Mouse (Mus musculus) small intestine, adult 2 months (tissue): ENCODE results near the gene Bicdl2. TPM values are rescaled to one million over a fixed set of nuclear protein-coding genes. Genes with fewer than 3 reads are reported as not detected.

Experiments
- H3K27ac ChIP-seq: fragments of 200-500 bp; 2 replicates; pipeline ENCODE4 v1.5.1; 2012; ENCODE audit warnings: low read depth, low read length, control low read depth, inconsistent platforms; ENCODE audit not compliant: insufficient read depth
- H3K27me3 ChIP-seq: fragments of 200-500 bp; 2 replicates; pipeline ENCODE4 v1.6.1; 2012; ENCODE audit warnings: mild to moderate bottlenecking, moderate library complexity, low read length, inconsistent platforms; ENCODE audit not compliant: control insufficient read depth, insufficient read depth
- H3K36me3 ChIP-seq: fragments of 200-500 bp; 2 replicates; pipeline ENCODE4 v1.6.1; 2012; ENCODE audit warnings: mild to moderate bottlenecking, low read length, control low read depth, inconsistent platforms; ENCODE audit not compliant: control insufficient read depth, insufficient read depth
- H3K4me1 ChIP-seq: fragments of 200-500 bp; 2 replicates; pipeline ENCODE4 v1.6.1; 2012; ENCODE audit warnings: low read length, inconsistent platforms, mixed read lengths; ENCODE audit not compliant: control insufficient read depth, insufficient read depth, insufficient read length
- H3K4me3 ChIP-seq: fragments of 200-500 bp; 2 replicates; pipeline ENCODE4 v1.5.1; 2012; ENCODE audit warnings: low read depth, mild to moderate bottlenecking, control low read depth, inconsistent platforms, low read length, moderate library complexity
- CTCF ChIP-seq: fragments of 200-500 bp; IDR thresholded peaks from 2 replicates; pipeline ENCODE4 v1.5.1; 2012; ENCODE audit warnings: low read depth, mild to moderate bottlenecking, control low read depth, inconsistent platforms, low read length, moderate library complexity, mixed read lengths; ENCODE audit not compliant: insufficient replicate concordance, insufficient read length; ENCODE audit errors: extremely low read depth
- POLR2A ChIP-seq: fragments of 200-500 bp; IDR thresholded peaks from 2 replicates; pipeline ENCODE4 v1.6.1; 2012; ENCODE audit warnings: low read depth, mild to moderate bottlenecking, control low read depth, inconsistent platforms, low read length, moderate library complexity
- WGBS: fragments of 180-500 bp; shearing (Covaris S2); methylation state at CpG from one replicate; pipeline ENCODE4 v1.1.7; 2018; 5-methylcytosine and 5-hydroxymethylcytosine counted together
- polyA plus RNA-seq: library from polyadenylated mRNA; depleted of rRNA; stranded (reverse); fragments of >200 nt; gene quantifications from 2 replicates; pipeline ENCODE4 v1.2.3, GENCODE M21; 2012; rRNA removed

Gene Bicdl2
- polyA plus RNA-seq, 1 experiment: 6.0 TPM

DNA sequence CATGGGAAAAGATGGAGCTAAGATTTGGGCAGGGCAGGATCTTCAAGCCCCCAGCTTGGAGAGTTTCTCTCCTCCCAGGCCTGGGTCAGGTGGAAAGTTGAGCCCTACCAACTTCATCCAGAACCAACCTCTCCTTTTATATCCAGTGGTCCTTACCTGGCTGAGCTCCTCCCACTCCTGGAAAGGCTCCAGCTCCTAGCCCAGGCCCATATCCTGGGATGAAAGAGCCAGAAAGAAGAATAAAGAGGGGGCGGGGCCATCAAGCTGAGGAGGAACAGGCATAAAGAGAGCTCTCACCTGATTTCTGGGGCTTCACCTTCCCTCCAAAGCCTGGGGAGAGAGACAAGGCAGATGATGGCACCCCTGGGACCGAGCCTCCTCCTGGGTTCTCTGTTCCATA is 56.7 kb downstream of the Bicdl2 start:
- WGBS: 83% methylated on average over 2 of the region's 2 CpGs
- TF ChIP-seq CTCF (no peak), POLR2A (no peak)
- no peaks in the 10 kb centered on the region for H3K27me3 ChIP-seq

More for the DNA sequence above, 56.7 kb downstream of the Bicdl2 start:
- Histone ChIP-seq H3K27ac (no peak overlapping the region), H3K4me3 (no peak overlapping the region), H3K36me3 (no peaks in the 10 kb centered on the region), H3K4me1 (peaks cover 13% of the 10 kb centered on the region)

Other genes starting within 250 kb of the Bicdl2 start
- gene Vmn2r117, start 180.8 kb upstream of the Bicdl2 start, polyA plus RNA-seq: not detected in 2 replicates
- 6.4 and 7.8 TPM in 2 replicates for gene Zfp213, start 96.3 kb upstream of the Bicdl2 start, polyA plus RNA-seq
- gene Zfp13, start 61.0 kb upstream of the Bicdl2 start, polyA plus RNA-seq: 5.4 and 6.8 TPM in 2 replicates
- not detected in 2 replicates for gene Zscan10, start 59.6 kb upstream of the Bicdl2 start, polyA plus RNA-seq
- 1.5 and 1.6 TPM in 2 replicates for gene Mmp25, start 15.2 kb upstream of the Bicdl2 start, polyA plus RNA-seq
- 106 and 251 TPM in 2 replicates for gene Hcfc1r1, start 13.1 kb downstream of the Bicdl2 start, polyA plus RNA-seq
- gene Thoc6, start 13.4 kb downstream of the Bicdl2 start, polyA plus RNA-seq: 12.4 and 19.8 TPM in 2 replicates
- gene Tnfrsf12a, start 17.0 kb downstream of the Bicdl2 start, polyA plus RNA-seq: 27.9 and 30.9 TPM in 2 replicates
- 0.10 and 0.95 TPM in 2 replicates for gene Cldn6, start 18.7 kb downstream of the Bicdl2 start, polyA plus RNA-seq
- gene Cldn9, start 23.5 kb downstream of the Bicdl2 start, polyA plus RNA-seq: 0.10 and 1.5 TPM in 2 replicates
- gene 1520401A03Rik, start 62.3 kb downstream of the Bicdl2 start, polyA plus RNA-seq: not detected in 2 replicates
- gene Pkmyt1, start 65.8 kb downstream of the Bicdl2 start, polyA plus RNA-seq: 25.0 and 42.3 TPM in 2 replicates
- 112 and 152 TPM in 2 replicates for gene Paqr4, start 80.4 kb downstream of the Bicdl2 start, polyA plus RNA-seq
- 1.5 and 2.9 TPM in 2 replicates for gene Kremen2, start 85.3 kb downstream of the Bicdl2 start, polyA plus RNA-seq
- 16.5 and 34.1 TPM in 2 replicates for gene Flywch1, start 111.1 kb downstream of the Bicdl2 start, polyA plus RNA-seq
- 6.3 and 6.6 TPM in 2 replicates for gene Flywch2, start 125.6 kb downstream of the Bicdl2 start, polyA plus RNA-seq
- gene Srrm2, start 130.0 kb downstream of the Bicdl2 start, polyA plus RNA-seq: 197 and 439 TPM in 2 replicates
- 352 and 591 TPM in 2 replicates for gene Elob, start 168.6 kb downstream of the Bicdl2 start, polyA plus RNA-seq
- 0.27 and 0.77 TPM in 2 replicates for gene Prss33, start 175.6 kb downstream of the Bicdl2 start, polyA plus RNA-seq
- gene Prss32, start 183.3 kb downstream of the Bicdl2 start, polyA plus RNA-seq: 166 and 292 TPM in 2 replicates
- 0.56 and 3.4 TPM in 2 replicates for gene Prss41, start 183.7 kb downstream of the Bicdl2 start, polyA plus RNA-seq
- not detected in 2 replicates for gene Prss21, start 207.6 kb downstream of the Bicdl2 start, polyA plus RNA-seq
- not detected in 2 replicates for gene Dcpp1, start 220.4 kb downstream of the Bicdl2 start, polyA plus RNA-seq
- not detected in 2 replicates for gene Dcpp2, start 220.4 kb downstream of the Bicdl2 start, polyA plus RNA-seq